Mouse (Mus musculus): ENCODE results near the gene Gm5861. TPM values are rescaled to one million over a fixed set of nuclear protein-coding genes. Genes with fewer than 3 reads are reported as not detected.
"Not testable (repeated sequence)": the region's sequence is repeated elsewhere in the genome, so short reads cannot be mapped to it uniquely, and the experiment has no call there.

Gene Gm5861
- not detected in 2 replicates for polyA plus RNA-seq (2016; fragmentation: Nextera tagmentation; extraction: Ambion mirVana)

GRCm38 (mm10) chr5:11182772-11183171, at the start of gene Gm5861:
Gene Gm5861, plus strand, starts transcription at chr5:11183072.
- not testable (repeated sequence) for H3K36me3 ChIP-seq; H3K4me1 ChIP-seq (replicated peaks); H3K27ac ChIP-seq; H3K9me3 ChIP-seq; H3K4me3 ChIP-seq; H3K27me3 ChIP-seq (ENCODE audit: insufficient read depth, poor library complexity, severe bottlenecking); DNase-seq (ENCODE audit: low spot score)
- 73% methylated on average over 3 of the region's 3 CpGs for WGBS

GRCm38 (mm10) chr5:11138031-11138430, 44.8 kb upstream of the Gm5861 start:
- WGBS = 92% methylated on average over 12 of the region's 12 CpGs
- not testable (repeated sequence) for H3K27ac ChIP-seq; DNase-seq (ENCODE audit: low spot score); H3K4me3 ChIP-seq; H3K36me3 ChIP-seq; H3K9me3 ChIP-seq; H3K4me1 ChIP-seq (replicated peaks); H3K27me3 ChIP-seq (ENCODE audit: insufficient read depth, poor library complexity, severe bottlenecking)

Other genes starting within 250 kb of the Gm5861 start
- gene Gm8871, start 235.3 kb upstream of the Gm5861 start, polyA plus RNA-seq (2016; fragmentation: Nextera tagmentation; extraction: Ambion mirVana) = not detected in 2 replicates
- gene Gm8857, start 235.3 kb upstream of the Gm5861 start, polyA plus RNA-seq (2016; fragmentation: Nextera tagmentation; extraction: Ambion mirVana) = not detected in 2 replicates
- not detected in 2 replicates for gene Gm8879, start 55.4 kb upstream of the Gm5861 start, polyA plus RNA-seq (2016; fragmentation: Nextera tagmentation; extraction: Ambion mirVana)
- not detected in 2 replicates for gene Gm8890, start 73.0 kb downstream of the Gm5861 start, polyA plus RNA-seq (2016; fragmentation: Nextera tagmentation; extraction: Ambion mirVana)
- not detected in 2 replicates for gene Speer1, start 158.4 kb downstream of the Gm5861 start, polyA plus RNA-seq (2016; fragmentation: Nextera tagmentation; extraction: Ambion mirVana)
- gene Gm8897, start 233.3 kb downstream of the Gm5861 start, polyA plus RNA-seq (2016; fragmentation: Nextera tagmentation; extraction: Ambion mirVana) = not detected in 2 replicates